Mouse (Mus musculus) left cerebral cortex, postnatal 14 days (tissue): ENCODE data around the gene Macf1. TPM values are rescaled to one million over a fixed set of nuclear protein-coding genes. Genes with fewer than 3 reads are reported as not detected.
A peak's percentile ranks its signal among the peaks of the same experiment; 100 is the strongest.
"Not testable (repeated sequence)": the region's sequence is repeated elsewhere in the genome, so short reads cannot be mapped to it uniquely, and the experiment has no call there.

ENCODE experiments used
- DNase-seq, 2 experiments: peaks; one replicate each; pipeline ENCODE4 v3.0.0; 2021 to 2022; ENCODE audit warnings: low spot score in 2 of 2, mixed read lengths in 1 of 2
- intact Hi-C: fragments of 180-260 bp; cut with DNase I; formaldehyde crosslinking; loops from one replicate; pipeline ENCODE4 v1.15.1; 2025
- total RNA-seq, 2 experiments: library from RNA; stranded (reverse); gene quantifications; 2 replicates each; pipeline ENCODE4 v1.2.3; 2021

Gene Macf1
- total RNA-seq, 2 experiments from 2014 or later: 211 to 227 TPM

DNA sequence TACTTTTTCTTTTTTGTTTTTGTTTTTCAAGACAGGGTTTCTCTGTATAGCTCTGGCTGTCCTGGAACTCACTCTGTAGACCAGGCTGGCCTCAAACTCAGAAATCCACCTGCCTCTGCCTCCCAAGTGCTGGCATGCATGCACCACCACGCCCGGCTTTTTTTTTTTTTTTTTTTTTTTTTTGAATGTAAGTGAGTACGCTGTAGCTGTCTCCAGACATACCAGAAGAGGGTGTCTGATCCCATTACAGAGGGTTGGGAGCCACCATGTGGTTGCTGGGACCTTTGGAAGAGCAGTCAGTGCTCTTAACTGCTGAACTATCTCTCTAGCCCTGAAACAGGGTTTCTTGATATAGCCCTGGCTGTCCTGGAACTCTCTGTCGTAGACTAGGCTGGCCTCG is 164.0 kb downstream of the Macf1 start:
- DNase-seq, intact Hi-C loops: not testable (repeated sequence)

DNA sequence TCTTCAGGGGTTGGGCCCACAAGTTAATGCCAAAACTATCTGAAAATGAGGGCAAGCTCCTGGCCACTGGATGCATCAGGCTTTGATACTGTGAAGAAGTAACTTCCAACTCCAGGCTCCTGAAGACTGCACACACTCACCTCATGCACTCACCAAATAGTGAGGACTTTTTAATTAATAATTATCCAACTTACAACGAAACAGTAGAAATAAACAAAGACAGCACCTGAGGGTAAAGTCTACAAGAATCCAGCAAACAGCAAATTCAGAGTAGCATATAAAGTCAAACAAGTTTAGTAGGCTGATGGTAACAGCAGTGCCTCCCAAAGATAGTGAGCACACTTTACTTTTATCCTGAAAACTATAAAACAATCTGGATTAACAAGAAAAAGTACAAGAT is 168.5 kb downstream of the Macf1 start:
- intact Hi-C loops: no loop called here
- no peak for DNase-seq

- intact Hi-C loops: no loop called here
- DNase-seq: no peak
Observed at GRCm38 (mm10) chr4:123510201-123510600, 174.0 kb downstream of the Macf1 start.

DNA sequence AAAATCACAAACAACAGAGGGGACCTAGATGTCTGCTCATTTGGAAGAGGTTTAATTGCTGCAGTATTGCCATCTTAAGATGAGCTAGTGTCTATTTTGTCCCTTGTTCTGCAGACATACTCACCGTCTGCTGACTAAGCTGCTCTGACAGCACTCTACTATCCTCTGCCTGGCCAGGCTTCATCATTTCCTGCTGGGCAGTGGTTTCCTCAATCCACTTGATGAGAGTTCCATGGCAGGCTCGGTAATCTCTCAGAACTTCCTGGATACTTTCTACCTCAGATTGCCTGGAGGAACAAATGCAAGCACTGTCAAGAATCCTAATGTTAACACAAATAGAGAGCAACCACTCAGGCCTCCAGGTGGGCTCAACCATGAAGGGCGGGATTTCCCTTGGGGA is 195.1 kb downstream of the Macf1 start:
- no peak for DNase-seq
- intact Hi-C loops: loop anchor here (10.0 kb wide), 1 partner anchor 114 kb away; no protein-coding TSS in a partner anchor

GRCm38 (mm10) chr4:123479991-123480390 is 204.2 kb downstream of the Macf1 start:
- intact Hi-C loops: loop anchor here (10.0 kb wide), 1 partner anchor 105 kb away; no protein-coding TSS in a partner anchor
- DNase-seq: no peak

GRCm38 (mm10) chr4:123478655-123479433 is 205.3 kb downstream of the Macf1 start:
- intact Hi-C loops: no loop called here
- peak in 1 of 2 experiments; percentile 41 for DNase-seq

- no peak for DNase-seq
- intact Hi-C loops: no loop called here
Observed at GRCm38 (mm10) chr4:123465799-123466198, 218.4 kb downstream of the Macf1 start.

GRCm38 (mm10) chr4:123460595-123461272 is 223.4 kb downstream of the Macf1 start:
- DNase-seq: peak in 1 of 2 experiments; percentile 16
- intact Hi-C loops: no loop called here

- no peak for DNase-seq
- intact Hi-C loops: no loop called here
Observed at GRCm38 (mm10) chr4:123454871-123455640, 229.1 kb downstream of the Macf1 start.

DNA sequence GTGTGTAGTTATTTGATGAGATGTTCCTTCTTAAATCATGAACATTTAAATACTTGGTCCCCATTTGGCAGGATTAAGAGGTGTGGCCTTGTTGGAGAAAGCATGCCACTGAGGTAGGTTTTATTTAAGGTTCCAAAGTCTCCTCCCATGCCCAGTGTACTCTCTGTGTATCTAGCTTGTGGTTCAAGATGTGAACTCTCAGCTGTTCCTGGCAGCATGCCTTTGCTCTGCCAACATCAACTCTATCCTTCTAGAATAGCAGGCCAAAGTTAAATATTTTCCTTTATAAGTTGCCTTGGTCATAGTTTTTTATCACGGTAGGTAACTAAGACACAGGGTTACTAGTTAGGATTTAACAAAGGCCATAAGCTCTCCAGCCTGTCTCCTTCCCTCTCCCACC is 230.4 kb downstream of the Macf1 start:
- intact Hi-C loops: no loop called here
- no peak for DNase-seq

- intact Hi-C loops: no loop called here
- no peak for DNase-seq
Observed at GRCm38 (mm10) chr4:123451991-123452390, 232.2 kb downstream of the Macf1 start.

- no peak for DNase-seq
- intact Hi-C loops: no loop called here
Observed at GRCm38 (mm10) chr4:123449304-123449703, 234.9 kb downstream of the Macf1 start.

DNA sequence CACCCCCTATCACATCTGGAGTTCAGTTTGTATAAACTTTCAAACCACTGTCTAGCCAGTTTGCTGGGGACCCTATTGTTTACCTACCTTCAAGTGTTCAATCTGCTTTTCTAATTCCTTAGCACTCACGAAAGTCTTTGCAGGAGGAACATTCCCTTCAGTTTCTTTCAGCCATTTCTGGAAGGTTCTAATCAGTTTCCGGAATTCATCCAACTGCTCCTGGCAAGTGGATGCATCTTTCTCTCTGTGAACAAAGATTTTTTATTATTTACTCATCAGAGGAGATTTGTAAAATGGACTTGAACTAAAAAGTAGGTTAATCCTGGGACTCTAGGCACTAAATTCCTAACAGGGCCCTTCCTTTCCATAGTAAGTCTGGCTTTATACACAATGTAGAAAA is 236.1 kb downstream of the Macf1 start:
- intact Hi-C loops: no loop called here
- no peak for DNase-seq

GRCm38 (mm10) chr4:123447251-123447650 is 236.9 kb downstream of the Macf1 start:
- intact Hi-C loops: no loop called here
- DNase-seq: no peak

GRCm38 (mm10) chr4:123446754-123447153 is 237.4 kb downstream of the Macf1 start:
- intact Hi-C loops: no loop called here
- DNase-seq: no peak

GRCm38 (mm10) chr4:123446221-123446620 is 237.9 kb downstream of the Macf1 start:
- DNase-seq, intact Hi-C loops: not testable (repeated sequence)

- intact Hi-C loops: no loop called here
- DNase-seq: no peak
Observed at GRCm38 (mm10) chr4:123438414-123438813, 245.7 kb downstream of the Macf1 start.

DNA sequence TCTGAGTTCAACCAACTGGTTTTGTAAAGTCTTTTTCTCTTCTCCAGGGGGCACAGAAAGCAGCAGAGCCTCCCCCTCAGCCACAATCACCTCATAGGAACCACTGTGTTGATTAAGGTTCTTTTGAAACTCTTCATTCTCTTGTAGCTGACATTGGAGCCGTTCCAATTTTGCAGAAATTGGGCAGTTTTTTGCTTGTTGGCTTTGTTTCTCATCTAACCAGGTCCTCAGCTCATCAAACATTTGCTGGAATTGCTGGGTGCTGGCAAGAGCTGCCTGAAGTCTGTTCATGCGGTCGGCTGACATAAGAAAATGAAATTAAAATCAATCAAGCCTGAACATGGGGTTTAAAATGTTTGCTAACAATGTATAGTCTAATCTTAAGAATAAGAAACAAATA is 251.0 kb downstream of the Macf1 start:
- DNase-seq: no peak
- intact Hi-C loops: no loop called here

GRCm38 (mm10) chr4:123431936-123432335 is 252.2 kb downstream of the Macf1 start:
- intact Hi-C loops: no loop called here
- no peak for DNase-seq
